Mouse (Mus musculus) heart, embryonic 16.5 days (tissue): Measurements from ENCODE around the gene Ccnl2. TPM values are rescaled to one million over a fixed set of nuclear protein-coding genes. Genes with fewer than 3 reads are reported as not detected.
A peak's percentile ranks its signal among the peaks of the same experiment; 100 is the strongest.

Source experiments
- ATAC-seq: fragments of 200-750 bp; cut with Nextera tagmentation; replicated peaks from 2 replicates; pipeline ENCODE4 v1.8.0; 2017; ENCODE audit warnings: moderate number of reproducible peaks; ENCODE audit not compliant: insufficient read depth, low FRiP score; ENCODE audit errors: extremely low read depth
- H3K27ac ChIP-seq: fragments of 300-500 bp; sonication (generic); 2 replicates; pipeline ENCODE4 v1.5.1; 2014; ENCODE audit warnings: mild to moderate bottlenecking, low read length, control low read depth, moderate library complexity
- H3K27me3 ChIP-seq: fragments of 300-500 bp; sonication (generic); 2 replicates; pipeline ENCODE4 v1.6.1; 2014; ENCODE audit warnings: low read length, mixed read lengths; ENCODE audit not compliant: control insufficient read depth, insufficient read depth
- H3K36me3 ChIP-seq: fragments of 300-500 bp; sonication (generic); 2 replicates; pipeline ENCODE4 v1.6.1; 2014; ENCODE audit not compliant: control insufficient read depth, insufficient read depth
- H3K4me1 ChIP-seq: fragments of 300-500 bp; sonication (generic); 2 replicates; pipeline ENCODE4 v1.6.1; 2014; ENCODE audit warnings: low read length, mixed read lengths; ENCODE audit not compliant: control insufficient read depth, insufficient read depth
- H3K4me2 ChIP-seq: fragments of 300-500 bp; sonication (generic); 2 replicates; pipeline ENCODE4 v1.6.1; 2014; ENCODE audit warnings: low read depth, mild to moderate bottlenecking, control low read depth, low read length
- H3K4me3 ChIP-seq: fragments of 300-500 bp; sonication (generic); 2 replicates; pipeline ENCODE4 v1.5.1; 2014; ENCODE audit warnings: mild to moderate bottlenecking, control low read depth, low read length
- H3K9ac ChIP-seq: fragments of 300-500 bp; sonication (generic); 2 replicates; pipeline ENCODE4 v1.6.1; 2014; ENCODE audit warnings: low read length, control low read depth
- H3K9me3 ChIP-seq: fragments of 300-500 bp; sonication (generic); replicated peaks from 2 replicates; pipeline ENCODE4 v1.6.1; 2016; ENCODE audit warnings: low read length; ENCODE audit not compliant: control insufficient read depth
- WGBS: fragments of 180-500 bp; shearing (Covaris S2); extraction: QIAGEN DNeasy Blood & Tissue Kit; methylation state at CpG from one replicate; pipeline ENCODE4 v1.1.7; 2014; 5-methylcytosine and 5-hydroxymethylcytosine counted together
- polyA plus RNA-seq: library from polyadenylated mRNA; unstranded; fragments of >200 nt; fragmentation: Nextera tagmentation; extraction: Ambion mirVana; gene quantifications from 2 replicates; pipeline ENCODE4 v1.2.1, GENCODE M21; 2015

The Ccnl2 gene
- polyA plus RNA-seq, 1 experiment from 2014 or later, result 129 TPM

DNA sequence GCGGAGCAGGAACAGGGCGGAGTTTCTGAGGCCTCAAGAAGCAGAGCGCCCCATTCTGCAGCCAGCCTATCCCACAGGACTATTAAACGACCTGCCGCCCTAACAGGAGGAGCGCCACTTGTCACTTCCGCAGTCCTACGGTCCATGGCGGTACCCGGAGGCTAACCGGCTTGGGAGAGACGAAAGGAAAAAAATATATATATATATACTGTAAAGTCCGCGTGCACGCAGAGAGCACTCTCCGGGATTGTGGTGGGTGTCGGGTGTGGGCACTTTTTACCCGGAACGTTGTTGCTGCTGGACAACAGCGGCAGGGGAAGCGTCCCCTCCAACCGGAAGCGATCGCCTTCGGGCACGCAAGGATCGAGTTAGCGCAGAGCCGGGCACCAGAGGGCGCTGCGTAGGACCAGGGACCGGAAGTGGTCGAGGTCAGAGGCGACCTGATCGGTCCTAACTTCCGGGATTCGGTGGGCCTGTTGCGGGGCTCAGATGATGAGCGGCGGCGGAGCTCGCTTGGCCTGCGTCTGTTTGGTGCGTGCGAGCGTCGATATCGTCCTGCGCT is 19.0 kb downstream of the Ccnl2 start, which contains the start of gene Aurkaip1:
Aurkaip1 (plus strand) TSS at position 68 of the 562 bp plus-strand sequence.
- Histone ChIP-seq H3K4me1 (peaks cover 15% of the 10 kb centered on the region), H3K36me3 (peaks cover 13% of the 10 kb centered on the region), H3K4me3 (peak within 1 kb of the TSS; percentile 66), H3K4me2 (peak within 1 kb of the TSS; percentile 90), H3K27ac (peak within 1 kb of the TSS; percentile 94), H3K27me3 (no peaks in the 10 kb centered on the region), H3K9me3 (no peaks in the 10 kb centered on the region), H3K9ac (peak within 1 kb of the TSS; percentile 85)
- WGBS, result under 1% methylated on average over 49 of the region's 49 CpGs
- peak; percentile 92 for ATAC-seq

DNA sequence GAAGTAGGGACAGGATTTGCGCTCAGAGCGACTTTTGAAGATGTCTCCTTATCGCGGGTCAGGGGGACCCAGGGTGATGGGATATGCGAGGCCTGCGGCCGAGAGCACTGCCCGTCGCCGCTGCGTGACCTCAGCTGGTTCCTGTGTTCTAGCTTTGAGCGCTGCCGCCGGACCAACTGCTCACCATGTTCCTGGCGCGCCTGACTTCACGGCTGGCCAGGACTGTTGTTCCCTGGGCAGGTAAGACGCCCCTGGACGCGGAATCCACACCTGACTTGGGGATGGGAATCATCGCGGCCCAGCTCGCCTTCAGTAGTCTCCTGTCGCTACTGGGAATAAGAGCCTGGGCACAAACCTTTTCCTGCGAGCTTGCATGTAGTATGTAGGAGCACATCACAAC is 19.5 kb downstream of the Ccnl2 start:
- Histone ChIP-seq H3K4me1 (peaks cover 15% of the 10 kb centered on the region), H3K9ac (peak overlapping the region; percentile 85), H3K9me3 (0 out of 2 replicates have a peak, but pooled peaks cover 2% of the 10 kb centered on the region), H3K27me3 (no peaks in the 10 kb centered on the region), H3K27ac (peak overlapping the region; percentile 94), H3K4me3 (peak overlapping the region; percentile 66), H3K36me3 (peaks cover 8% of the 10 kb centered on the region), H3K4me2 (peak overlapping the region; percentile 90)
- ATAC-seq, result peak; percentile 3; the same call in 1 of the 2 replicates
- WGBS, result 0% methylated on average over 25 of the region's 25 CpGs

DNA sequence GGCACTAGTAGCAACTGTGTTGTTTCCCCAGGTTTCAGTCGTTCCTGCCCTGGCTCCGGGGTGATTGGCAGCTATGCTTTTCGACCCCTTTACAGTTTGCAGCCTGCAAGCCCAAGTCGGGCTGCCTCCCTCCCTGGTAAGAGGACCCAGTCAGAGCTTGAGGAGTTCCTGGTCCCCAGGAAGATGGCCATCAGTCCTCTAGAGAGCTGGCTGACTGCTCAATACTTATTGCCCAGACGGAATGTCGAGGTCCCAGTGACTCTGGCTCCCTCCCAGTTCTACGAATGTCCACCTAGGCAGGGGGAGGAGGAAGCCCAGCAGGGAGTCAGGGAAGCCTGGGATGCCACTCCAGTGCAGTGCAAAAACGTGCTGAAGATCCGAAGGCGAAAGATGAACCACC is 20.0 kb downstream of the Ccnl2 start:
- Histone ChIP-seq H3K4me3 (peak overlapping the region; percentile 66), H3K9ac (peak overlapping the region; percentile 85), H3K27ac (no peak overlapping the region), H3K36me3 (peaks cover 5% of the 10 kb centered on the region), H3K27me3 (no peaks in the 10 kb centered on the region), H3K9me3 (0 out of 2 replicates have a peak, but pooled peaks cover 2% of the 10 kb centered on the region), H3K4me2 (peak overlapping the region; percentile 90), H3K4me1 (peaks cover 18% of the 10 kb centered on the region)
- ATAC-seq, result no peak
- 48% methylated on average over 10 of the region's 10 CpGs for WGBS

DNA sequence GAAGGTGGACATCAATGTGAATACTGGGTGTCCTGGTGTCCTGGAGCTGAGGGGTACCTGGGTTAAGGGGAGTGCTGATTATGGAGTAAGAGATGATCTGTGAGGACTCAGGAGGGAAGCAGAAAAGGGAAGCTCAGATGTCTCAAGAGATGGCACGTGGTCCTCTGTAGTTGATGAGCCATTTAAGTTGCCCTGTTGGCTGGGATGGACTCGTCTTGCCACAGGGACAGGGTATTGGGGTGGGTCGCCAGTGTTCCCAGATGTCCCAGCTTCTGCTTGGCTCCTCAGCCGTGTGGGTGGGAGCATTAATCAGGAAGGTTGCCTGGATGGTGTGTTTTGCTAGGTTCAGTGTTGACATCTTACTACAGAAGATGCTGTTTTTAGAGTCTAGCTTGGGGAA is 20.9 kb downstream of the Ccnl2 start:
- H3K27ac ChIP-seq, result no peak overlapping the region
- H3K9me3 ChIP-seq, result 0 out of 2 replicates have a peak, but pooled peaks cover 2% of the 10 kb centered on the region
- H3K4me2 ChIP-seq, result no peak overlapping the region
- no peaks in the 10 kb centered on the region for H3K27me3 ChIP-seq
- ATAC-seq, result no peak
- no peaks in the 10 kb centered on the region for H3K36me3 ChIP-seq
- H3K4me3 ChIP-seq, result no peak overlapping the region
- H3K9ac ChIP-seq, result no peak overlapping the region
- 90% methylated on average over 4 of the region's 4 CpGs for WGBS
- H3K4me1 ChIP-seq, result peaks cover 26% of the 10 kb centered on the region

DNA sequence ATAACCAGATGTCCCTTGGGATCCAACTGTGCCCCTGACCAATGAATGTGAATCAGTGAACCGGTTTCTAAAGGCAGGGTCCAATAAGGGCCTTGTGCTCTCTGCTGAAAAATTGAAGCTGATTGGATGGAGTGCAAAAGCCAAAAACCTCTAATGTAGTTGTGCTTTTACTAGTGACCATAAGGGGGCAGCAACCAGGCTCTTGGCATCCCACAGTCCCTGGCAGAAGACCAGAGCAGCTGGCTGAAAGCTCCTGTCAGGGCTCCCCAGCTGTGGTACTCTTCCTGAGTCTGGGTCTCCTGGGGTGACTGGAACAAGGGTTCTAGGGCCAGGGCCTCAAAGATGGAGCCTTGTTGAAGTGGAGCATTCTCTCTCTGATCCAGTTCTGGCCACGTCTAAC is 21.5 kb downstream of the Ccnl2 start:
- WGBS, result 17% methylated on average over 2 of the region's 2 CpGs
- Histone ChIP-seq H3K9ac (no peak overlapping the region), H3K4me1 (peaks cover 29% of the 10 kb centered on the region), H3K9me3 (0 out of 2 replicates have a peak, but pooled peaks cover 2% of the 10 kb centered on the region), H3K36me3 (no peaks in the 10 kb centered on the region), H3K4me2 (no peak overlapping the region), H3K4me3 (no peak overlapping the region), H3K27me3 (no peaks in the 10 kb centered on the region), H3K27ac (peak overlapping the region; percentile 63)
- peak; percentile 5; the same call in 1 of the 2 replicates for ATAC-seq

DNA sequence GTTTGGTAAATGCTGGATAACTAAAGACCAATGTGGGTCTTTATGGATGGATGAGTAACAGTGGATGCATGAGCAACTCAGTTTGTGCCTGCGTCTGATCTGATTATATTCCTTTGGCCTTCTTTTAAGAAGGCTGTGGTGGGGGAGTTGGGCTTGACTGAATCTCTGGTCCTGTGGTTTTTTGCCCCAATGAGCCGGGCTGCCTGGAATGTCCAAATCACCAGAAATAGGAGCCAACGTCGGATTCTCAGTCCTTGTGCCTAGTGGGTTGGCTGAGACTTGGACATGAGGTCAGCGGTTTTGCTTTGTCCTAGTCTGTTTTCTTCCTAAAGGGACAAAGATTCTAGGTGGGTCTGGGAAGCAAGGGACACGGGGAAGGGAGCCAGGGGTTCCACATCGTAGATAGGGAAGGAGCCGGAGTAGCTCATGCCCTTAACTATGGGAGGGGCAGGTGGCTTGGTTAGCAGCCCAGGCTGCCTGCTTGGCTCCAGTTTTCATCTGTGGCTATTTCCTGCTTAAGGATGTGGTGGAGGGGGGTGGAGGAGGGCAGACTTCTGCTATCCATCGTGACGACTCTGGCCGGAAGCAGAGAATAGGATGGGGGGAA is 25.2 kb downstream of the Ccnl2 start:
- 0 out of 2 replicates have a peak overlapping the region, but pooled peaks have one; percentile 18 for H3K4me2 ChIP-seq
- H3K4me3 ChIP-seq, result no peak overlapping the region
- WGBS, result 43% methylated on average over 11 of the region's 11 CpGs

DNA sequence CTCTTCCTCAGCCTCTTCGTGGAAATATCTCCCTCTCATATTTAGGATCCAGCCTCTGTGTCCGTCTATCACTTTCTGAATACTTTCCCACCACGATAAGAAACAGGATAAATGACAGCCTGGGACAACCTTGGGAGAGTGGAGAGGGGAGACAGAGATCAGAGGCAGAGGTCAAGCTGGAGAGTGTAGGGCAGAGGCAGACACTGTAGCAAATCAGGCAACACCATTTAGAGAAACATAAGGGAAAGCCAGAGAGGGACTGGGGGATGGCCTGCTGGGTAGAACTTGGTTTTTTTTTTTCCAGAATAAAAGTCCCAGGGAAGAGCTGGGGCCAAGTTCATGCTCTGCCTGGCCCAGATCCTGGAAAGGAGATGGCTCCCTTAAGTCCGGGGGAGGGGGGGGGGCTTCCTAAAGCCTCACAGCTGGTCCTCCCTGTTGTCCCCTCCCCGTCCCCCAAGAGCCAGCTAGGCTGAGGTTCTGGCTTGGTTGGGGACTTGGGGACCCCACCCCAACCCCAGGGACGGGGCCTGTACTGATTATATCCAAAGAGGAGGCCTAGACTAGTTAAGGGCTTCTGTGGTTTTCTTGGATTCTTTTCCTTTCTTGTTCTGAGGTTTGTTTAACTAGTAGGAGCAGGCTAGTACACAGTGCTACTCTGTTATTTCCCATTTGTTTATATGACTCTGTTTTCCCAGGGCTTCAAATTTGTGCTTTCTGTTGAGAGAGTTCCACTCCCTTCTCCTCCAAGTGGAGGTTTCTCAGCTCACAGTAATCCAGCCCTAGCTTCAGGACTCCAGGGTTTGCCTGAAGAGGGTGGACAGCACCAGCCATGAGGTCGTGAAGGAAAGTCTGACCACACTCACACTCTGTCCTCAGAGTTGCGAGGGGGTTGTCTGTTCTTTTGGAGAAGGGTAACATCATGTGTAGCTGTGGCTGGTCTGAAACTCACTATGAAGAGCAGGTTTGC is 26.2 kb downstream of the Ccnl2 start:
- ATAC-seq, result no peak
- H3K4me3 ChIP-seq, result no peak overlapping the region
- H3K27ac ChIP-seq, result peak overlapping the region; percentile 87
- H3K36me3 ChIP-seq, result no peaks in the 10 kb centered on the region
- 0 out of 2 replicates have a peak, but pooled peaks cover 2% of the 10 kb centered on the region for H3K9me3 ChIP-seq
- WGBS, result 31% methylated on average over 8 of the region's 8 CpGs
- peak overlapping the region; percentile 11; the same call in 1 of the 2 replicates for H3K9ac ChIP-seq
- peak overlapping the region; percentile 72; the same call in 1 of the 2 replicates for H3K4me2 ChIP-seq
- H3K27me3 ChIP-seq, result peaks cover 3% of the 10 kb centered on the region; the same call in 1 of the 2 replicates
- peaks cover 38% of the 10 kb centered on the region for H3K4me1 ChIP-seq

More for the DNA sequence above, 25.2 kb downstream of the Ccnl2 start:
- no peaks in the 10 kb centered on the region for H3K36me3 ChIP-seq
- peak overlapping the region; percentile 87 for H3K27ac ChIP-seq
- ATAC-seq, result no peak
- peaks cover 3% of the 10 kb centered on the region; the same call in 1 of the 2 replicates for H3K27me3 ChIP-seq
- 0 out of 2 replicates have a peak, but pooled peaks cover 2% of the 10 kb centered on the region for H3K9me3 ChIP-seq
- H3K9ac ChIP-seq, result peak overlapping the region; percentile 11; the same call in 1 of the 2 replicates
- H3K4me1 ChIP-seq, result peaks cover 38% of the 10 kb centered on the region

DNA sequence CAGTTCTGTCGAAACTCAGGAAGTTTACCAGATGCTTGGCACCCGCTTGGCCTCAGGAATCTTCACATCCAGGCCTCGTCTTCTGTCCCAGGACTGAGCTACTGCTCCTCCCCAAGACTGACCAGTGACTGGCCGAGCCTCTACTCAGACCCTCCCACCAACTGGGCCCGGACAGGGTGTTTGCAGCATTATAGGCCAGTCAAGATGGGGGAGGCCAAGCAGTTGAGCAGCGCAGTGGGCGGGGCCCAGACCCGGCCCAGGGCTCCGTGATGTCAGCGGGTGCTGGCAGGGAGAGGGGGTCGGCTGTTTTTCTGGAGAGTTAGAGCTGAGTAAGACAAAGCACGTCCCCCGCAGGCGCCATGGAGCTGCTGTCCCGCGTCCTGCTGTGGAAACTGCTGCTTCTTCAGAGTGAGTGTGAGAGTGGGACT is 27.2 kb downstream of the Ccnl2 start, which contains the start of gene Mxra8:
Mxra8 (plus strand) TSS at position 198 of the 428 bp plus-strand sequence.
- Histone ChIP-seq H3K9ac (peak within 1 kb of the TSS; percentile 68), H3K4me3 (peak within 1 kb of the TSS; percentile 52), H3K36me3 (no peaks in the 10 kb centered on the region), H3K27me3 (peaks cover 3% of the 10 kb centered on the region; the same call in 1 of the 2 replicates), H3K4me2 (peak within 1 kb of the TSS; percentile 72), H3K9me3 (0 out of 2 replicates have a peak, but pooled peaks cover 2% of the 10 kb centered on the region), H3K27ac (peak within 1 kb of the TSS; percentile 87), H3K4me1 (peaks cover 31% of the 10 kb centered on the region)
- WGBS, result 12% methylated on average over 16 of the region's 16 CpGs
- ATAC-seq, result peak; percentile 85
